Mouse (Mus musculus) E14TG2a.4 (cell line): ENCODE results near the gene Fam53b.

Experiments used
- CTCF ChIP-seq: conservative IDR thresholded peaks from 2 replicates; pipeline ENCODE4 v1.5.1; 2014; ENCODE audit warnings: low read length
- NANOG ChIP-seq: IDR thresholded peaks from 2 replicates; pipeline ENCODE4 v1.6.1; 2014; ENCODE audit warnings: borderline replicate concordance, low read length, mixed read lengths

- TF ChIP-seq CTCF (no peak), NANOG (no peak)
These were observed 7.0 kb upstream of the Fam53b start for GRCm38 (mm10) chr7:132820692-132821091.
